Mouse (Mus musculus) stomach, embryonic 15.5 days (tissue): ENCODE data around the gene Apopt1. TPM values are rescaled to one million over a fixed set of nuclear protein-coding genes. Genes with fewer than 3 reads are reported as not detected.
A peak's percentile ranks its signal among the peaks of the same experiment; 100 is the strongest.

Experiments
- ATAC-seq: fragments of 200-750 bp; cut with Nextera tagmentation; 2 replicates; pipeline ENCODE4 v1.8.0; 2017; ENCODE audit warnings: low read depth, moderate number of reproducible peaks, moderate TSS enrichment; ENCODE audit not compliant: insufficient read depth, low FRiP score
- H3K27ac ChIP-seq: fragments of 300-500 bp; sonication (generic); 2 replicates; pipeline ENCODE4 v1.5.1; 2015; ENCODE audit warnings: mild to moderate bottlenecking, inconsistent platforms
- H3K27me3 ChIP-seq: fragments of 300-500 bp; sonication (generic); replicated peaks from 2 replicates; pipeline ENCODE4 v1.6.1; 2015; ENCODE audit warnings: inconsistent platforms
- H3K36me3 ChIP-seq: fragments of 300-500 bp; sonication (generic); 2 replicates; pipeline ENCODE4 v1.6.1; 2015; ENCODE audit warnings: inconsistent platforms
- H3K4me1 ChIP-seq: fragments of 300-500 bp; sonication (generic); 2 replicates; pipeline ENCODE4 v1.6.1; 2015; ENCODE audit warnings: inconsistent platforms
- H3K4me2 ChIP-seq: fragments of 300-500 bp; sonication (generic); 2 replicates; pipeline ENCODE4 v1.6.1; 2015; ENCODE audit warnings: mild to moderate bottlenecking, inconsistent platforms
- H3K4me3 ChIP-seq: fragments of 300-500 bp; sonication (generic); replicated peaks from 2 replicates; pipeline ENCODE4 v1.5.1; 2015; ENCODE audit warnings: inconsistent platforms
- H3K9ac ChIP-seq: fragments of 300-500 bp; sonication (generic); 2 replicates; pipeline ENCODE4 v1.6.1; 2015; ENCODE audit warnings: inconsistent platforms
- H3K9me3 ChIP-seq: fragments of 300-500 bp; sonication (generic); 2 replicates; pipeline ENCODE4 v1.6.1; 2016; ENCODE audit warnings: inconsistent platforms
- WGBS: fragments of 180-500 bp; shearing (Covaris S2); methylation state at CpG from one replicate; pipeline ENCODE4 v1.1.7; 2015; 5-methylcytosine and 5-hydroxymethylcytosine counted together
- polyA plus RNA-seq: library from polyadenylated mRNA; unstranded; fragments of >200 nt; fragmentation: Nextera tagmentation; extraction: Ambion mirVana; gene quantifications from 2 replicates; pipeline ENCODE4 v1.2.1, GENCODE M21; 2015

Apopt1 gene
- polyA plus RNA-seq, 1 experiment from 2014 or later: 46.4 TPM

- Histone ChIP-seq H3K4me3 (peak overlapping the region; percentile 61), H3K9ac (peak overlapping the region; percentile 61), H3K4me1 (peaks cover 44% of the 10 kb centered on the region), H3K9me3 (no peaks in the 10 kb centered on the region), H3K36me3 (no peaks in the 10 kb centered on the region), H3K4me2 (peak overlapping the region; percentile 96), H3K27me3 (peaks cover 28% of the 10 kb centered on the region), H3K27ac (peak overlapping the region; percentile 44; the same call in 1 of the 2 replicates)
- no peak for ATAC-seq
- WGBS: under 1% methylated on average over 34 of the region's 34 CpGs
These were observed 41.6 kb upstream of the Apopt1 start for GRCm38 (mm10) chr12:111671431-111671902.

DNA sequence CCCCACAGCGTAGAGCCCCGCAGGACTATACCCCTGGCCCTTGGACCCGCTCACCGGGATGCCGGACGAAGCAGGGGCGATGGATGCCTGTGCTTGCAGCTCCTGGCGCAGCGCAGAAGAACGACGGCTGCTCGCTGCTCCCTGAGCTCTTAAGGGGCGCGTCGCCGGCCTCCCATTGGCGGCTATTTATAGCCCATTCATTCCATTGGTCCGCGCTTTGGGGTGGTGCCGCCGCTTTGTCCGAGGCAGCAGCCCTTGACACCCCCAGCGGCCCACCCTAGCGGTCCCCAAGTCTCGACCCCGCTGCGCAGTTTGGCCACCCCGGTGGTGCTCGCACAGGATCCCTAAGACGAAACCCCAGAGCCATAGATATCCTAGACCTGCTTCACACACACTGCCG, 40.9 kb upstream of the Apopt1 start, which contains the start of gene Ckb:
Ckb (minus strand) TSS at position 163 of the 400 bp plus-strand sequence.
- peak; percentile 45; the same call in 1 of the 2 replicates for ATAC-seq
- H3K27me3 ChIP-seq: peaks cover 28% of the 10 kb centered on the region
- peak within 1 kb of the TSS; percentile 44; the same call in 1 of the 2 replicates for H3K27ac ChIP-seq
- peaks cover 48% of the 10 kb centered on the region for H3K4me1 ChIP-seq
- H3K36me3 ChIP-seq: no peaks in the 10 kb centered on the region
- H3K9me3 ChIP-seq: no peaks in the 10 kb centered on the region
- H3K4me3 ChIP-seq: peak within 1 kb of the TSS; percentile 61
- peak within 1 kb of the TSS; percentile 96 for H3K4me2 ChIP-seq
- WGBS: under 1% methylated on average over 31 of the region's 31 CpGs
- peak within 1 kb of the TSS; percentile 61 for H3K9ac ChIP-seq

DNA sequence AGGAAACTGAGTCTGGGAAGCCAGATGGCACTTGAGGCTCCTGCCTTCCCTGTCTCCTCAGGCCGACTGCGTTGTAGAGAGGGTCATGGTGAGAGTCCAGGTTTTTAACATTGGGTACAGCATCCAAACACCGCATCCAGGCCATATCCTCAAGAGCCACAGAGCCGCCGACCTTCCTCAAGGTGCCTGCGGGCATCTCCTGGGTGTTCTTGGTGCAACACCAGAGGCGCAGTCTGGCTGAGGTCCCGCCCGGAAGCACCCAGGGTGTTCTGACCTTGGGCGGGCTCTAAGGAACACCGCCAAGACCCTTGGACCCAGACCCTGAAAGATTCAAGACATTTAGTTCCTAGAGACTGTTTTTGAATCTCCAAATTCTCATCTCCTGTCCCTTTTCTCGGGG, 40.5 kb upstream of the Apopt1 start:
- Histone ChIP-seq H3K4me1 (peaks cover 53% of the 10 kb centered on the region), H3K4me3 (peak overlapping the region; percentile 61), H3K36me3 (no peaks in the 10 kb centered on the region), H3K27ac (no peak overlapping the region), H3K9me3 (no peaks in the 10 kb centered on the region), H3K9ac (no peak overlapping the region), H3K27me3 (peaks cover 28% of the 10 kb centered on the region), H3K4me2 (peak overlapping the region; percentile 96)
- ATAC-seq: no peak
- 12% methylated on average over 12 of the region's 12 CpGs for WGBS

- H3K4me1 ChIP-seq: peaks cover 50% of the 10 kb centered on the region
- H3K36me3 ChIP-seq: no peaks in the 10 kb centered on the region
- 52% methylated on average over 2 of the region's 2 CpGs for WGBS
- peaks cover 28% of the 10 kb centered on the region for H3K27me3 ChIP-seq
- H3K4me2 ChIP-seq: no peak overlapping the region
- H3K4me3 ChIP-seq: no peak overlapping the region
- peak overlapping the region; percentile 3; the same call in 1 of the 2 replicates for H3K27ac ChIP-seq
- ATAC-seq: no peak
- no peak overlapping the region for H3K9ac ChIP-seq
- no peaks in the 10 kb centered on the region for H3K9me3 ChIP-seq
These were observed 38.1 kb upstream of the Apopt1 start for GRCm38 (mm10) chr12:111674850-111675486.

DNA sequence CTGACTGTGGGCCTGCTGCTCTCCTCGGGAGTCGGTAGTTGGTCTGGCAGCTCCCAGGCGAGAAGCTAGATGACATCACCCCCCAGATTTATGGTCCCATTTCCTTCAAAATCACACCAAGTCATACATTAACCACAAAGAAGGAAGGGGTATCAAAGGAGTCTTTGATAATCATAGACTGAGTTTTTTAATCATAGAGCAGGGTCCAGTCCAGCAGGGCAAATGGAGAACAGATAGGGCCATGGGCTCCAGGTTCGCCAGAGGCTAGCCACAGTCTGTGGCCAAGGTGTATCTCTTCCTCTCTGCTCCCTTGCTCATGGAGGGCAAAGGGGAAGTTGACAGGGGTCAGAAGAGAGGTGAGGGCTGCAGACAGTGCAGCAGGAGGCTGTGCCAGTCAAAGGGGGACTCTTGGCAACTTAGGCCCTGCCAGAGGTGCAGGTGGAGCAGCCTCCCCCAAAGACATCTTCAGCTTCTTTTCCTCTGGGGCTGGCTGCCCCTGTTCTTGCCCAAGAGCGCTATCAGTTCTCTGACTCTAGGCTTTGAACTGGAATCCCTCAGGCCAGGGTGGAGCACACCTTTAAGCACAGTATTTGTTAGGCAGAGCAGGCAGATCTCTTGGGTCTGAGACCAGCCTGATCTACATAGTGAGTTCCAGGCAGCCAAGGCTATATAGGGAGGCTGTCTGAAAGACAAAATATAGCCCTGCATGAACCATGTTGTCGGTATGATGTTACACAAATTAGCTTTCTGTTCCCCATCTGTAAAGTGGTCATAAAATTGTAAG, 37.1 kb upstream of the Apopt1 start:
- Histone ChIP-seq H3K27me3 (peaks cover 28% of the 10 kb centered on the region), H3K4me3 (no peak overlapping the region), H3K4me1 (peaks cover 47% of the 10 kb centered on the region), H3K9ac (no peak overlapping the region), H3K27ac (peak overlapping the region; percentile 94), H3K9me3 (no peaks in the 10 kb centered on the region), H3K36me3 (no peaks in the 10 kb centered on the region), H3K4me2 (no peak overlapping the region)
- WGBS: 71% methylated on average over 6 of the region's 6 CpGs
- ATAC-seq: no peak

- Histone ChIP-seq H3K9ac (peak overlapping the region; percentile 46), H3K4me1 (peaks cover 43% of the 10 kb centered on the region), H3K4me3 (peak overlapping the region; percentile 89), H3K36me3 (no peaks in the 10 kb centered on the region), H3K27ac (peak overlapping the region; percentile 94), H3K4me2 (peak overlapping the region; percentile 94), H3K9me3 (no peaks in the 10 kb centered on the region), H3K27me3 (peaks cover 16% of the 10 kb centered on the region)
- WGBS: 13% methylated on average over 5 of the region's 5 CpGs
- 0 out of 2 replicates have a peak, but pooled peaks have one; percentile 4 for ATAC-seq
These were observed 35.6 kb upstream of the Apopt1 start for GRCm38 (mm10) chr12:111677421-111677820.

DNA sequence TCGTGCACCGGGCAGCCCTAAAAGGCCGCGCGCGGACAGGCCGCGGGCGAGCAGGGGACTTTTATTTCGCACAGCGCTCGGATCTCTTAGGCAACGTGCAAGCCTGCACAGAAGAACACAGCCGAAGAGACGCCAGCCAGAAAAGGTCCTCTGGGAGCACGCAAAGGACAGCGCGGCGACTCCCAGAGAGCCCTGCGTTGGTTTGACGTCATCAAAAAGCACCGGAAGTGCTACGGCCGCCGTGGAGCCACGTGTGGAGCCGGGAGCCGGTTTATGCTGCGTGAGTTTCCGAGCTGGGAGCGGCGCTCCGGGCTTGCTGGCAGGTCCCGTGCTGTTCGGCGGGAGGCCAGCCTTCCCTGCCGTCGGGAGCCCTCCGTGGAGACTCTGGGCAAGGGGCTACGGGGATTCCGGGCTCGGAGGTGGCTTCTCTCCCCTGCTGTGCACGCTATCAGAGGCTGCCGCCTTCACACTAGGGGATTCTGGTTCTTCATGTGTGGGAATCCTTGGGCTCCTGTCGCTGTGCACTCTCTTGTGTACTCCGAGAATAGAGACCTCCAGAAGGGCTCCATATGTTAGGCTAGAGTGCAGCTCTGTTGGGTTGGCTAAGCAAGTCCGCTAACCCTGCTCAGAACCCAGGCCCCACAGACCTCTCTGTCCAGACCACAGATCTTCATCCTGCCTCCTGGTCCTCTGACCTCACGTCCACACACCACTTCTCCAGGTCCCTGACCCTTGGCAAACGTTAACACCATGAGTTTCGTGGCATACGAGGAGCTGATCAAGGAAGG, 35.0 kb upstream of the Apopt1 start, which contains the start of gene Trmt61a:
Trmt61a (plus strand) TSS at position 224 of the 788 bp plus-strand sequence.
- under 1% methylated on average over 51 of the region's 51 CpGs for WGBS

DNA sequence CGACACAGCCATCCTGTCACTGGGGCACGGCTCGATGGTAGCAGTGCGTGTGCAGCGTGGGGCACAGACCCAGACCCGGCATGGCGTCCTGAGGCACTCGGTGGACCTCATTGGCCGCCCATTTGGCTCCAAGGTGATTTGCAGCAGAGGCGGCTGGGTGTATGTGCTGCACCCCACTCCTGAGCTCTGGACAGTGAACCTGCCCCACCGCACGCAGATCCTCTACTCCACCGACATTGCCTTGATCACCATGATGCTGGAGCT, 34.5 kb upstream of the Apopt1 start:
- Histone ChIP-seq H3K36me3 (no peaks in the 10 kb centered on the region), H3K9me3 (no peaks in the 10 kb centered on the region), H3K9ac (peak overlapping the region; percentile 46), H3K27ac (no peak overlapping the region), H3K27me3 (peaks cover 5% of the 10 kb centered on the region; the same call in 1 of the 2 replicates), H3K4me2 (peak overlapping the region; percentile 94), H3K4me1 (peaks cover 40% of the 10 kb centered on the region), H3K4me3 (peak overlapping the region; percentile 89)
- ATAC-seq: no peak
- 7% methylated on average over 13 of the region's 13 CpGs for WGBS

More for the DNA sequence above, 35.0 kb upstream of the Apopt1 start, which contains the start of gene Trmt61a:
- H3K4me3 ChIP-seq: peak within 1 kb of the TSS; percentile 89
- peaks cover 9% of the 10 kb centered on the region for H3K27me3 ChIP-seq
- peaks cover 40% of the 10 kb centered on the region for H3K4me1 ChIP-seq
- peak within 1 kb of the TSS; percentile 94 for H3K4me2 ChIP-seq
- H3K9me3 ChIP-seq: no peaks in the 10 kb centered on the region
- no peaks in the 10 kb centered on the region for H3K36me3 ChIP-seq
- H3K9ac ChIP-seq: peak within 1 kb of the TSS; percentile 46
- ATAC-seq: peak; percentile 83
- H3K27ac ChIP-seq: peak within 1 kb of the TSS; percentile 94

GRCm38 (mm10) chr12:111678997-111679396, 34.1 kb upstream of the Apopt1 start:
- H3K4me2 ChIP-seq: peak overlapping the region; percentile 94
- peak overlapping the region; percentile 89 for H3K4me3 ChIP-seq
- no peak overlapping the region for H3K9ac ChIP-seq
- H3K9me3 ChIP-seq: no peaks in the 10 kb centered on the region
- H3K27ac ChIP-seq: no peak overlapping the region
- 0 out of 2 replicates have a peak, but pooled peaks cover 1% of the 10 kb centered on the region for H3K27me3 ChIP-seq
- ATAC-seq: no peak
- H3K4me1 ChIP-seq: peaks cover 40% of the 10 kb centered on the region
- WGBS: 37% methylated on average over 7 of the region's 7 CpGs
- H3K36me3 ChIP-seq: no peaks in the 10 kb centered on the region

- Histone ChIP-seq H3K9ac (no peak overlapping the region), H3K27ac (peak overlapping the region; percentile 77), H3K4me1 (peaks cover 42% of the 10 kb centered on the region), H3K4me2 (no peak overlapping the region), H3K4me3 (no peak overlapping the region), H3K27me3 (no peaks in the 10 kb centered on the region), H3K9me3 (no peaks in the 10 kb centered on the region), H3K36me3 (no peaks in the 10 kb centered on the region)
- ATAC-seq: no peak
- 92% methylated on average over 13 of the region's 13 CpGs for WGBS
These were observed 32.4 kb upstream of the Apopt1 start for GRCm38 (mm10) chr12:111680661-111681060.

- no peaks in the 10 kb centered on the region for H3K36me3 ChIP-seq
- WGBS: 65% methylated on average over 8 of the region's 8 CpGs
- 0 out of 2 replicates have a peak, but pooled peaks have one; percentile 19 for ATAC-seq
- no peaks in the 10 kb centered on the region for H3K9me3 ChIP-seq
- peaks cover 43% of the 10 kb centered on the region for H3K4me1 ChIP-seq
- H3K27ac ChIP-seq: peak overlapping the region; percentile 77
- H3K4me2 ChIP-seq: no peak overlapping the region
- H3K27me3 ChIP-seq: no peaks in the 10 kb centered on the region
- no peak overlapping the region for H3K4me3 ChIP-seq
- H3K9ac ChIP-seq: no peak overlapping the region
These were observed 31.8 kb upstream of the Apopt1 start for GRCm38 (mm10) chr12:111681305-111681704.
